Mouse (Mus musculus) bone marrow, adult 2 months (tissue): ENCODE measurements around the gene Tsc22d1. TPM values are rescaled to one million over a fixed set of nuclear protein-coding genes. Genes with fewer than 3 reads are reported as not detected.

ENCODE experiments used
- H3K27ac ChIP-seq: fragments of 200-500 bp; 2 replicates; pipeline ENCODE4 v1.5.1; 2012; ENCODE audit warnings: low read depth, mild to moderate bottlenecking, control low read depth, inconsistent platforms, low read length; ENCODE audit not compliant: control insufficient read depth, poor library complexity, insufficient read depth
- H3K4me1 ChIP-seq: fragments of 200-500 bp; 2 replicates; pipeline ENCODE4 v1.6.1; 2011; ENCODE audit warnings: low read length; ENCODE audit not compliant: control insufficient read depth, insufficient read depth
- H3K4me3 ChIP-seq: fragments of 200-500 bp; replicated peaks from 2 replicates; pipeline ENCODE3; 2011; ENCODE audit warnings: mild to moderate bottlenecking, low read depth, low read length, control low read depth; ENCODE audit not compliant: control insufficient read depth
- CTCF ChIP-seq: fragments of 200-500 bp; IDR thresholded peaks from 2 replicates; pipeline ENCODE4 v1.5.1; 2011; ENCODE audit warnings: low read length, control low read depth; ENCODE audit not compliant: control insufficient read depth, insufficient read depth
- POLR2A ChIP-seq: fragments of 200-500 bp; IDR thresholded peaks from 2 replicates; pipeline ENCODE4 v1.6.1; 2011; ENCODE audit warnings: low read depth, mild to moderate bottlenecking, control low read depth, low read length, borderline replicate concordance; ENCODE audit not compliant: control insufficient read depth
- WGBS: fragments of 180-500 bp; shearing (Covaris S2); methylation state at CpG from one replicate; pipeline ENCODE4 v1.1.7; 2018; 5-methylcytosine and 5-hydroxymethylcytosine counted together
- polyA plus RNA-seq: library from polyadenylated mRNA; stranded (reverse); fragments of >200 nt; gene quantifications from 2 replicates; pipeline ENCODE4 v1.2.4, GENCODE M21; 2011; ENCODE audit warnings: low replicate concordance; ENCODE audit not compliant: missing spikeins, insufficient read depth, insufficient read length

Tsc22d1 gene
- polyA plus RNA-seq, 1 experiment, result 128 TPM

- 89% methylated on average over 7 of the region's 7 CpGs for WGBS
- Histone ChIP-seq H3K4me1 (no peaks in the 10 kb centered on the region; the same call in 1 of the 2 replicates), H3K4me3 (no peak overlapping the region), H3K27ac (no peak overlapping the region)
- TF ChIP-seq CTCF, result no peak
- no peak for TF ChIP-seq POLR2A
Measured at GRCm38 (mm10) chr14:76425422-76425821, 10.7 kb downstream of the Tsc22d1 start.

- Histone ChIP-seq H3K27ac (no peak overlapping the region; the same call in 1 of the 2 replicates), H3K4me3 (no peak overlapping the region), H3K4me1 (no peaks in the 10 kb centered on the region; the same call in 1 of the 2 replicates)
- TF ChIP-seq CTCF (no peak), POLR2A (no peak)
- 85% methylated on average over 21 of the region's 21 CpGs for WGBS
Measured at GRCm38 (mm10) chr14:76425986-76426530, 11.3 kb downstream of the Tsc22d1 start.

- no peak for TF ChIP-seq CTCF
- no peak for TF ChIP-seq POLR2A
- Histone ChIP-seq H3K4me3 (no peak overlapping the region), H3K27ac (no peak overlapping the region), H3K4me1 (no peaks in the 10 kb centered on the region; the same call in 1 of the 2 replicates)
- 10% methylated on average over 2 of the region's 2 CpGs for WGBS
Measured at GRCm38 (mm10) chr14:76428855-76429254, 14.1 kb downstream of the Tsc22d1 start.

- H3K4me3 ChIP-seq, result no peak overlapping the region
- no peak overlapping the region for H3K27ac ChIP-seq
- 83% methylated on average over 4 of the region's 4 CpGs for WGBS
- no peaks in the 10 kb centered on the region; the same call in 1 of the 2 replicates for H3K4me1 ChIP-seq
- TF ChIP-seq POLR2A (no peak), CTCF (no peak)
Measured at GRCm38 (mm10) chr14:76431918-76432317, 17.2 kb downstream of the Tsc22d1 start.

- Histone ChIP-seq H3K27ac (no peak overlapping the region), H3K4me3 (no peak overlapping the region), H3K4me1 (no peaks in the 10 kb centered on the region; the same call in 1 of the 2 replicates)
- no peak for TF ChIP-seq CTCF
- TF ChIP-seq POLR2A, result no peak
- WGBS, result 86% methylated on average over 7 of the region's 7 CpGs
Measured at GRCm38 (mm10) chr14:76432369-76432768, 17.6 kb downstream of the Tsc22d1 start.

- Histone ChIP-seq H3K4me1 (no peaks in the 10 kb centered on the region; the same call in 1 of the 2 replicates), H3K4me3 (no peak overlapping the region), H3K27ac (no peak overlapping the region)
- no peak for TF ChIP-seq POLR2A
- TF ChIP-seq CTCF, result no peak
- 89% methylated on average over 8 of the region's 8 CpGs for WGBS
Measured at GRCm38 (mm10) chr14:76432816-76433215, 18.1 kb downstream of the Tsc22d1 start.

- Histone ChIP-seq H3K27ac (no peak overlapping the region), H3K4me1 (no peaks in the 10 kb centered on the region), H3K4me3 (no peak overlapping the region)
- TF ChIP-seq CTCF (no peak), POLR2A (no peak)
- 74% methylated on average over 10 of the region's 10 CpGs for WGBS
Measured at GRCm38 (mm10) chr14:76442160-76442559, 27.4 kb downstream of the Tsc22d1 start.

GRCm38 (mm10) chr14:76448987-76449386 lies 34.2 kb downstream of the Tsc22d1 start:
- no peaks in the 10 kb centered on the region for H3K4me1 ChIP-seq
- H3K27ac ChIP-seq, result no peak overlapping the region
- H3K4me3 ChIP-seq, result no peak overlapping the region
- WGBS, result 83% methylated on average over 4 of the region's 4 CpGs
- TF ChIP-seq POLR2A (no peak), CTCF (no peak)

GRCm38 (mm10) chr14:76451011-76451410 lies 36.2 kb downstream of the Tsc22d1 start:
- Histone ChIP-seq H3K4me3 (no peak overlapping the region), H3K4me1 (no peaks in the 10 kb centered on the region), H3K27ac (no peak overlapping the region)
- TF ChIP-seq POLR2A (no peak), CTCF (no peak)
- WGBS, result 78% methylated on average over 6 of the region's 6 CpGs
